Mouse (Mus musculus) liver, adult 2 months (tissue): Measurements from ENCODE around the gene Mrpl54.

Source experiments
- CTCF ChIP-seq: fragments of 200-500 bp; IDR thresholded peaks from 2 replicates; pipeline ENCODE4 v1.5.1; 2011; ENCODE audit warnings: low read depth, low read length, control low read depth
- POLR2A ChIP-seq: fragments of 200-500 bp; IDR thresholded peaks from 2 replicates; pipeline ENCODE4 v1.6.1; 2011; ENCODE audit warnings: low read length, control low read depth; ENCODE audit not compliant: insufficient read depth; ENCODE audit errors: extremely low read depth

DNA sequence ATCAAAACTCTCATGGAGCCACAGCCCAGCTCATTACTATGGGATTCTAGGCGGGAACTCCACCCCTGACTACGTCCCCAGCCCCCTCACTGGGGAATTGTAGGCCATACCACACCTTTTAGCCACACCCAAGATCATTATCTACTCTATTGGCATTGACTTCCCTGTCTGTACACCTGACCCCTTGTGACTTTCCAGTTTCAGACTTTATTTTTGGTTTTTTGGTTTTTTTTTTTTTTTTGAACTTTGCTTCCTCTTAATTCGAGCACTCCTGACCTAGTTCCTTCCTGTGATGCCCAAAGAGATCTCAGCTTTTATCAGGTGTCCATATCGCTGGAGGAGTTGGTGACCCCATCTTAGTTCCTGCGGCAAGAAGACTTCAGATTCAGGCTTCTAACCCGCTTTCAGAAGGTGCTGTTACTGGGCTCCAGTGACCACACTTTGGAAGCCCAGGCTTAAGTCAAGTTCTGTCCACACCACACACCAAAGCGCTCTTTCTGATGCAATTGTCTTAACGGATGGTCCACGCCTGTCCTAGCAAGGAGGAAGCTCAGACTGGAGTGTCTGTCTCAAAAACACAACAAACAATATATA is 24.9 kb upstream of the Mrpl54 start, which contains the start of gene Tjp3:
- TF ChIP-seq POLR2A (no peak), CTCF (no peak)
